Mouse (Mus musculus): ENCODE data around the gene Ets1.

Ets1 gene

DNA sequence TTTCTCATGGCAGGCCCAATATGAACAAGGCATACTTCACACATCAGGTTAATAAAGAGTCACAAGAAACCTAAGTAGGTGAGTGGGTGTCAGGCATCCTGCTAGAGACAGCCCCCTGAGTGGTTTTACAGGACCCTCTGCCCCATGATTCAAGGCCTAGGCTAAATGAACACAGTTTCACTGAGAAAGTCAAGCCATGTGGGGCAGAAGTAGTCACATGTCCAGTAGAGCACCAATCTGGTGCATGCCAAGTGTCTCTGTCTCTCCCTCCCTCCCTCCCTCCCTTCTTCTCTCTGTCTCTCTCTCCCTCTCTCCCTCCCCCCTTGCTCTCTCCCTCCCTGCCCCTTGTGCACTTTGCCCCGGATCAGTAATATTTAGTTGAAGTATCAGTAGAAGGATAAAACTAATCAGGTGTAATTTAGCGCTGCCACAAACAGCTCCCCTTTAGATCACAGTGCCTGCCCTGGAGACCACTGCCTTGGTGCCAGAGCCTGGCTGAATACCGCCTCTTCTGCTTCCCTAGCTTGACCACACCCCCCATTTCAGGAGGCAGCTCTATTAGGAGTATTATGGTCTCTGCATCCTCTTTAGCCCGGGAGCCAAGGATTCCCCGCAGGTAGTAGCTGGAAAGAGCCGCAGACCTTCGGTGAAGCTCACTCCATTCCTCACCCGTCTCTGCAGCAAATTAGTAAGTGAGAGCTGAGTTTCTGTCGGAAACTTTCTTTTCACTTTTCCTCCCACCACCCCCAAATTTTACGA, at the start of gene Ets1:
TSS of gene Ets1 (plus strand) at position 595 of the 759 bp plus-strand sequence.
- no peak for DNase-seq (ENCODE audit: low spot score)

DNA sequence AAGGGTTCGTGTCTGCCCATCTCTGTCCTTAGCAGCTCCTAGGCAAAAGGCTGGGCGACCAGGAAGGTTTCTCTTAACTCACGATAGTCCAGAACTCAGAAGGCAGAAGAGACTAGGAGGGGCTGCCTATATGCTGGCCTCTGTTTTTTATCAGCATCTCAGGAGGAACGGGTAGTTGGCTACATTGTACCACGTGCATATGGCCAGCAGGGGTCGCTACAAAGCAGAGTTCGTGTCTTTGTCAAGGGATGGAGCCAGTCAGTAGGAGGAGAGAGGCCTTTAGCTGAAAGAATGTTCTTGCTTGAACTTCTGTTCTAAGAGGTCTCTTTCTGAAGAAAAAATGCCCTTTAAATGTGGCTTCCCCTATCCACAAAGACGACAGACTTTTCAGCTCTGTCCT, 46.1 kb upstream of the Ets1 start:
- DNase-seq (ENCODE audit: low spot score) = peak; percentile 40

DNA sequence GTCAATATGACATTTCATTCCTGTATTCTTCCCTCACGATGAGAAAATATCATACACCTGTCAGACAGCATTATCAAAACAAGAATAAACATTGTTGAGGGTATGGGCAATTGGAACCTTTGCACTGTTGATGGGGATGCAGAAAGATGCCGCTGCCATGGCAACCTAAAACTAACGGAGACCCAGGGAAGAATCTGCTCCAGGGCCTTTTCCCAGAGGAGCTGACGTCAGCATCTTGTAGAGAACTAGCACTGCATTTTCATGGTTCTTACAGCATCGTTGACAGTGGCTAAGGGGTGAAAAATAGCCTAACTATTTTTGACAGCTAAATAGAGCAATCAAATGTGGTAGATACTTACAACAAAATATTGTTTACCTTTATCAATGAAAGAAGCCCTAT, 45.5 kb upstream of the Ets1 start:
- DNase-seq (ENCODE audit: low spot score) = no peak

DNA sequence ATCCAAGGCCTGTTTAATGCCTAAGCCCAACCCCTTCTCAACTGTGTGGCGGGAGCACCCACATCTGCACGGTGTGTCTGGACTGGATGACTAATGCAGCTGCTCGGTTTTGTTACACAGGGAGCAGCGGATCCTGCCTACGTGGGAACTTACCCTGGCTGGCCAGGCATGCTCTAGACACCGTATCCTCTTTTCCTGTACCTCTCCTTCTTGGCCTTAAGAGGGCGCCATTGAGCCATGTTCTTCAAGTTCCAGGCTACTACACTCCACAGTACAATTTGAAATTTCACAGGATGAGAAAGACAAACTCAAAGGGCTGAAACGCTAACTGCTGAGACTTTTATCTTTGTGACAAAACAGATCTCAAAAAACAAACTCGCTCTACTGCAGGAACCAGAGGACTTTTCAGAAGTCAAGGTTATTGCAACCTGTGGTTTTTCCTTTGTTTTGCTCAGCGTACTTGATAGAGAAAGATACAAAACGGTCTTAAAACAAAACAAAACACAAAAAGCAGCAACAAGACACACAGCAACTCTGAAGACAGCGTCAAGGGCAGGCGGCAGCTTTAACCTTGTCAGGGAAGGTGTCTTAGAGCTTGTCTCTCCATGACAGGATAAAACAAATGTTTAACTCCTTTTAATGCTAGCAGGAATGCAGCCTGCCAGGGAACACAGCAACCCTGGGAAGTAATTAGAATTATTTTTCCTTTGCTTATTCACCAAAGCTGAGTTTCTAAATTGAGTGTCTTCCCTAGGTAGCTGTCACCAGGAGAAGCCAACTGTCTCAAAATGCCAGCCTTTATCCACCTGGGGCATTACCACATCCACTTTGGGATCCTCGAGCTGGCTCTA, 44.1 kb upstream of the Ets1 start:
- DNase-seq (ENCODE audit: low spot score) = no peak

DNA sequence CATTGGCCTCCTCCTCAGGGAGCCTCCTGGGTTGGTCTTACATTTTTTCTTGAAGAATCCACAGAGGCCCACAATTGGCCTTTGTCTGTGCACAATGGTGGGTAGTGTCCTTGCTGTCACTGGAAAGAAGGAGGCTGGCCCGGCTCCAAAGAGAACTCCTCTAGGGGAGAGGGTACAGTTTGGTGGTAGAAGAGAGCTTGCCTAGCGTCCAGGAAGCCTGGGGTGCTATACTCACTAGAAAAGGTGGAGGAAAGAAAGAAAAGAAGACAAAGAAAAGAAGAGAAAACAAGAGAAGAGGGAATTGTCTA, 43.5 kb upstream of the Ets1 start:
- no peak for DNase-seq (ENCODE audit: low spot score)

DNA sequence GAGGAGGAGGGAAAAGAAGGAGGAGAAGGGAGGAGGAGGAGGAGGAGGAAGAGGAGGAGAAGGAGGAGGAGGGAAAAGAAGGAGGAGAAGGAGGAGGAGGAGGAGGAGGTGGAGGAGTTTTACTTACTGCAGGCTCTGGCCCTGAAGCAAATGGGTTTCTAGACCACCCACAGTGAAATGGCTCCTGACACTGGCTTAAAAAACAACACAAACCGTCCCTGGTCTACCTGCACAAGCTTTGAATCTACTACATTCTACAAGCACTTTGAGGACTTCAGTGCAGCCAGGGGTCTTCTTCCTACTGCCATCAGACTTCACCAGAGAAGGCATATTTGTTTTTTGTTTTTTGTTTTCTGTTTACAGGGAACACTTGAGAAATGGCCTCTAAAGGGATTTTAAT, 42.2 kb upstream of the Ets1 start:
- DNase-seq (ENCODE audit: low spot score) = no peak

DNA sequence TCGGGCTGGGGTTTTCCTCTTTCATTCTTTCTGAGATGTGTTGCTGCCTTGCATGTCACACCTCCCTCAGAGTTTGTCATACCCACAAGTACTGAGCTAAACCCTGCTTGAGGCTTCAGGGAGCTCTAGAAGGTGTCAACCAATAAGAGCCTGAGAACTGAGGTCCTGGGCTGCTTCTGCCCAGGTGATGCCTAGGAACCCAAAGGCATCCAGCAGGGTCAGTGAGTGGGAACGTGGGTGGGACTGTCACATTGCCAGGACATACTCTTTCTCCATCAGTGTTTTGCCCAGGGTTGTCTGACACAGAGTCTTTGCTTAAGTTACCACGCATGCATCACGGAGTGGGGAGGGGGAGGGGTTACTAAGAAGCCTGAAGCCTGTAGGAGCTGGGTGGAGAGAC, 41.7 kb upstream of the Ets1 start:
- DNase-seq (ENCODE audit: low spot score) = no peak

DNA sequence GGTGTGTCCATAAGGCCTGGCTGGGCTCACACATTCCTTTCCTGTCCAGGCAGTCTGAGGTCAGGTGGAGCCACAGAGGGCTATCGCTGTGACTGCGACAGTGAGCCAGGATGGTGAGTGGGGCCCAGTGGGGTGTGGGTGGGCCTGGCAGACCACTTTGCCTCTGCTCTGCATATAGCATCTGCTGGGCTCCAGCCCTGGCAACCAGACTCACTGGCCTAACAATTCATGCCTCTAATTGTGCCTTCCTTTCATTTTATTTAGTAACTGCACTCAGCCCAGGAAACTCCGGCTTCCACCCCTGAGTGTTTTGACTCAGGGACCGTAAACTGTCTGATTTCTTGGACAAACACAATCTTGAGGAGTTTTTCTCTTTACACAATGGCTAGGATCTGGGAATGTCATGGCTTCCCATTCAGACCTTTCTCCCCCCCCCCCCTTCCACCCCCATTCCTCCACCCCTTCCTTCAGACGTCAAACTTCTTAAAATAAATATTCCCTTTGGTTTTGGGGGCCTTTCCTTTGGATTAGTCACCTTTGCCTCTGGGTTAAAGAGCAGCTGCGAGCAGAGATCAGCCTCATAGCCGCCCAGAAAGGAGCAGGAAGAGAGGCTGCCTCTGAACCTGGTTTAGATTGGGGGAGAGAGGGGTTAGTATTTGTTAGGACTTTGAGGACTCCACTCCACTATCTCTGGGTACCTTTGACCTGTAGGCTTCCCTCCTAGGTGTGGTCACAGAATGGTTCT, 40.8 kb upstream of the Ets1 start:
- no peak for DNase-seq (ENCODE audit: low spot score)

DNA sequence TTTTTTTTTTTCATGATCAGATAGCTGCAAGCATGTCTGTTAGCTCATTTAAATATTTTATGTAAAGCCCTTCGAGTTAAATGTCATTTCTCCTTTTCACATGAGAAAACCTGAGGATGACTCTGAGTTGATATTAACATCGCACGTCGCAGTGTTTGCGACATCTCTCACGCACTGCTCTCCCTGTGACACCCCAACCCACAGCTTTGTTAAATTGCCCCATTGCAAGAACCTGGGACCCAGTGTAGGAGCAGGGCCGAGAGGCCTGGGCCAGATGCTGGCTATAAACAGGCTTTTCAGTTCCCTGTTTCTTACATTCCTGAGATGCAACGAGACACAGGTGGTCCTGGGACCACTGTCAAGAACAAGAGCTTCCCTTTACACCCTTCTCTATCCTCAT, 39.7 kb upstream of the Ets1 start:
- DNase-seq (ENCODE audit: low spot score) = no peak

DNA sequence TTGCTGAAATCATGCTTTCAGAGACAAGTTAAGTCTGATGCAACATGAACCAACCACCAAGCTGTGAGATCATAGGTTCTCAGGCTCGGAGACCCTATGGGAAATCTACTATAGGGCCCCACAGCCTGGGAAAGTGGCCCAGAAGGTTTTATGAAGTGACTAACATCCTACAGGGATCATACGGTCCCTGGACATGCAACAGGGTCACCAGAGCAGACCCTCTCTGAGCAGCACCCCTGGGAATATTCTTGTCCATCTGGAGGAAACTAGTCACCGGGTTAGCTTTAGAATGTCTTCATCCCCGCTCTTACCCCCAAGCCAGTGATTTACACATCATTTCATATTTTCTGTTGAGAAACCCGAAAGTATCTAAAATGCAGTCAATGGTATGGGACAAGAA, 34.1 kb upstream of the Ets1 start:
- no peak for DNase-seq (ENCODE audit: low spot score)

DNA sequence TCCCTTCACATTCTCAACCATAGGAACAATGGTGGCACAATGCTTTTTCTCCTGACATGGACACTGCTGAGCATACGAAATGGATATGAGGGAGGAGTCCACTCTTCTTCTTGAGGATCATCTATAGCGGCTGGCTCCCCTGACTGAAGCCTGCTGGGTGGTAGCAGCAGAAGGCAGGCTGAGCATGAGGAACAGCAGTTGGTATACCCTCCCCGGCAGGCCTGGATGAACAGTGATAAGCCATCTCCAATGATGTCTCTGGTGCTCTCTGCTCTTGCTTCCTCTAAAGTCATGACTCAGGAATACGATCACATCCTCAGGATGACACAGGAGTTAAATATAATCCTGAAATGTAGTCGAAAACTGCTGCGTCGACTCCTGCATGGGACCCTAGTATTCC, 32.9 kb upstream of the Ets1 start:
- no peak for DNase-seq (ENCODE audit: low spot score)

DNA sequence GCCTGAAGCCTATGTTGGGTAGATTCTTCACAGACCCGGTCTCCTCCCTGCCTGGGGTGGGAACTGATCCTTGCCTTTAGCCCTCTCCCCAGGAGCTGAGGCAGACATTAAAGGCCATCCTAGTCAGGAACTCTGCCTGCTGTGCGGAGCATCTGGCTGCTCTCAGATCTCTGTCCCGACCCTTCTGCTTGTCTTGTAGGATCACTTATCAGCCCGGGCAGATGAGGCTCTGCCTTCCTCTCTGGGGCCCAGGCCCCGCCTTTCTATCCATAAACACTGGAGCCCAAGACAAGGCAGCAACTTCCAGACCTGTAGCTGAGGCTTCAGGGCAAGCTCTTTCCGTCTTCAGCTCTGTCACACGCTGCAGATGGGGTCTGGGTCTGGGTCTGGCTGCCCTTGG, 28.8 kb upstream of the Ets1 start:
- no peak for DNase-seq (ENCODE audit: low spot score)

DNA sequence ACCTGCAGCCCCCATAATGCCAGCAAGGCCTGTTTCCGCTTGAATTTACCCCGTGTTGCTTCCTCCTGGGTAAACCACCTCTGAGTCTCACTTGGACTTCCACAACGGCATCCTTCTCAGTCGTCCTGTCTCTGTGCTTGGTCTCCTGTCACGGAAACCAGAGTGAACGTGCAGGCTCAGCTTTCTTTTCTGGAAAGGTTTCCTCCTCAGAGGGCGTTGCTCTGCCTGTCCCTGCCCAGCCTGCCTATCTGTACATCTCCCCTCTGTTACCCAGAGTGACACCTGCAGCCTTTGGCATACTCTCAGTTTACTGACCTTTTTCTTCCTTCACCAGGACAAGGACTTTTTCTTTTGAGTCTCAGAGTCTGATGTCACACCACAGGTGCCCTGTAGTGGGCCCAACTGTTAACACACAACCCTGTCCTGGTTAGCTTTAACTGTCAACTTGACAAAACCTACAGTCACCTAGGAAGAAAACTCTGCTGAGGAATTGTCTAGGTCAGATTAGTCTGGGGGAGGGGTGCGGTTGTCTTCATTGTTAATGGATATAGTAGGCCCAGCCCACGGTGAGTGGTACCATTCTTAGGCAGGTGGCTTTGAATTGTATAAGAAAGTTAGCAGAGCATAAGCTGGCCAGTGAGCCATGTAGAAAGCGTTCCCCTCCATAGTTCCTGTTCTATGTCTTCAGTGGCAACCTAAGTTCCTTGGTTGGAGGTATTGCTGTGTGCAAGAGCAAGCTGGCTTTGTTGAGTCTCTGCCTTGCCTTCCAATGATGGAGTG, 27.0 kb upstream of the Ets1 start:
- no peak for DNase-seq (ENCODE audit: low spot score)

DNA sequence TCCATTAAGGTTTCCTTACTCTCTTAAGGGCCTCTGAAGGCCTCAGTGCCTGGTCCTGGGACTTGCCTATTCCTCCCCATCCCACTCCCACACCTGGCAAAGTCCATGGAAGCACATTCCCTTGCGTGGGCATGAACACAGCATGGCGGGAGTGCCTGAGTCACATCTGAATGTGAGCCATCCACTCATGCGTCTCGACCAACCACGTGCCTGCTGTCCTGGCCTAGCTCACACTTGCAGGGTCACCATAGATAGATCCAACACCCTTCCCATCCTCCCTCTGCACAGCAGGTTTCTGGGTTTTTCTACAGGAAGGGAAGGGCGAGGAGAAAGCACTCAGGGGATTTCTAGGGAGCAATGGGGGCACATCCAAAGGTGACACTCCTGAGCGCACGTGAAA, 25.8 kb upstream of the Ets1 start:
- no peak for DNase-seq (ENCODE audit: low spot score)

DNA sequence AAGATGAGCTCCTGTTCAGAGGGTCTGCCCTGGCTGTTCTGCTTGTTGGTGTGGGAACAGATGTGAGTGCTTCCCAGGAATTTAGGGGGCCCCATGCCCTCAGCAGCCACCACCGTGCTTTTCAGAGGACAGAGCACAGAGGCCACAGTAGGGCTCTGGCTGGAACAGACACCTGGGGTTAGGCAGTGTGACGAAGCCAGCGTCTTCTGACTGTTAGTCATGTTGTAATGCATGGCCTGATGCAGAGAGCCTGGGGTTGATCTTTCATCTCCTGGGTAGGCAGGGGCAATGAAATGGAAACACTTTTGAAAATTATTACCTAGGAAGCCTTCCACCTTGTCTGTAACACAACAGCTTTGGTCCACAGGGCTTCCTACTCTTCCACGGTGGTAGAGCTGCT, 25.4 kb upstream of the Ets1 start:
- no peak for DNase-seq (ENCODE audit: low spot score)

DNA sequence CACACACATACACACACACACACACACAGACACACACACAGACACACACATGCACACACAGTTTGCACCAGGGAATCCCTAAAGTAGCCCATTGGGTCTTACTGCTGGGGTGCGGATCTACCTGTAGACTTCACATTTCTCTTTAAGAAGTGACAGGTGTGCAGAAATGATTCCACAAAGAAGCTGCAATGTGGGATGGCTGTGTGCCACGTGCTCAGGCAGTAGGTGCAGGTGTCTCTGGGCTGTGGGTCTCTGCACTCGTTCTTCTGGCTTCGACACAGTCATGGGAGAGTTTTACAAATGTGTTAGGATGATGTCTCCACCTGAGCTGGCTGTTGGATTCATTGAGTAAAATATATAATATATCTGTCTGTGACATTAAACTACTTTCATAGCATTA, 24.7 kb upstream of the Ets1 start:
- no peak for DNase-seq (ENCODE audit: low spot score)

DNA sequence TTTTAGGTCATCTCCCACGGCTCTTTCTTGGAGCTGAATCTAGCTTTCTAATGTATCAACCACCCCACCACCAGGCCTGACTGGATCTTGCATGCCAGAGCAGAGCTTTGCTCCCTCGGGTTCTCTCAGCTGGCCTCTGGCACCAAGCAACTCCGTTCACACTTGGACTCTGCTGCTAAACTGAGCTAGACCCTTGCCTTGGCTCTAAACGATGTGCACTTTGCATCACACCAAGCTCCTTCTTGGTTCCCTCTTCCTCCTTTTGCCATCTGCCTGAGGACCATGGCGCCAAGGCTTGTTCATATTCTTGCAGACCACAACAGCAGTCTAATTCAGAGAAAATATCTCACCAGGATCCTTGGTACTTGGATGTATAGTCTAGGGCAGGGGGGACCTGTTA, 23.6 kb upstream of the Ets1 start:
- no peak for DNase-seq (ENCODE audit: low spot score)

DNA sequence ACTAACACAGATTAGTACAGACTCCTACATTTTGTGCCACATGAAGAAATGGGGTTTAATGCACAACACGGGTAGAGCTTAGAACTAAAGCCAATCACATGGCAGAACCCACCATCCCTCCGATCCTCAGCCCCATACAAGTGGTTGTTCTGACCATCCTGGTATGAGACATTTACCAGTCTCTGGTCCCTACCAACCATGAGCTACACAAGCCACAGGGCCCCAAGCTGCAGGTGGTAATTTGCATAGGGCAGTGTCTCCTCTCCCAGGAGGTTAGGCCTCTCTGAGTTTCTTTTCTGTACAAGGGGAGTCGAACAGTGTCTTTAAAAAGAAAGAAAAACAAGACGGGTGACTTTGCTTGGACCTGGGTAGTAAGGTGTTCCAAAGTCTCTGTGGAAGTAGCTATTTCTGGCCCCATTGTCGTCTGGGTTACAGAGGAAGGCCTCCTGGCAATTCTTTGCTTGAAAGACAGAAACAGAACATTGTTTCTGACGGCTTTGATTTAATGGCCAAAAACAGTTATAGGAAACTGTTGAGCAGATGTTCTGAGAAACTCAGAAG, 23.1 kb upstream of the Ets1 start:
- DNase-seq (ENCODE audit: low spot score) = no peak

DNA sequence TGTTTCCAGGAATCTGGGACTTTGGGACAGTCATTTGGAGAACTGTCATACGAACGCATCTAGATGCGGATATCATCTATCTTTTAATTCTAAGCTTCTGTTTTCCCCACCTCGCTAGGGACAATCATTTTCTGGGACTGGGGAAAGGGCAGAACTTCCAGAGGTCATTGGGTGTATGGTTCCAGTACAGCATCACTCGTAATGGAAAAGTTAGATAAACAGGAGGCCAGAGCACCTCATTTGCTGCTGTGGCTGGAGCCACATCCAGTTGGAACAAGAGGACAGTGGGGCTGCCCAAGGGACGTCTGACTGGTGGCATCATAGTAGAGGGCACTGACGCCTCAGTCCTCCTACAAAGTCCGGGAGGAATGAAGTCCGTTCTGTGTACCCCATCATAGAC, 21.8 kb upstream of the Ets1 start:
- DNase-seq (ENCODE audit: low spot score) = no peak

DNA sequence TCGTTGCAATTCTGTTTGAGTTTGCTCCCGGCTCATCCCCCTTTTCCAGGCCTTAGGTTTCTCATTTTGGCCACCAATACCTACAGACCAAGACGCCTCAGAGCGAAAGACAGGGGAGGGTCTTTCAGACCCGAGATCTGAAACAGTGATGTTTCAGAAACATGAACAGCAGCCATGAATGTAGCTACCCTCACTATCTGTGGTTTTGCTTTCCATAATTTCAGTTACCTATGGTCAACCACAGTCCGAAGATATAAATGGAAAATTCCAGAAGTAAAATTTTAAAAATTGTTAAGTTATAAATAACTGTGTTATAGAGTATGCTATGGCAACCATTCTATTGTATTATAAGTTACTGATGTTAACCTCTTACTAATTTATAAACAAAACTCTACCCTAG, 20.6 kb upstream of the Ets1 start:
- DNase-seq (ENCODE audit: low spot score) = no peak

DNA sequence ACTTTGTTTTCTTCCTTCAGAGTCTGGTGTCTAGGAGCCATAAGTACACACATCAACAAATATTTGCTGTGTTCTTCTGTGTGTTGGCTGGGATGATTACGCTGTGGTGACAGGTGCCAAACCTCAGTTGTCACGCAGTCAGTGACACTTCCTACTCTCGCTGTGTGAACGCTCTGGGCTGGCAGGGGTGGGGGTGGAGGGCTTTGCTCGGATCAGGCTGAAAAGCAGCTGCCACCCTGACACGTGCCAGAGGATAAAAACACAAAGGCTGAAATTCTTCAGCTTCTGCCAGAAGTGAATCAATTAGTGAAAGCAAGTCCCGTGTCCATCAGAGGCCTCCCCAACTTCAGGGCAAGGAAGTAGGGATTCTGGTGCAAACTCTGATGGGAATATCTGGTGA, 20.0 kb upstream of the Ets1 start:
- no peak for DNase-seq (ENCODE audit: low spot score)
